Mouse (Mus musculus) c-Kit-positive CD71-negative TER-119-negative erythroid progenitor cells, embryonic 14.5 days (primary cell): ENCODE results near the gene Palld.

Experiments
- DNase-seq: peaks from one replicate; pipeline ENCODE4 v3.0.0-alpha.2; 2013; ENCODE audit warnings: low read depth

The Palld gene

DNA sequence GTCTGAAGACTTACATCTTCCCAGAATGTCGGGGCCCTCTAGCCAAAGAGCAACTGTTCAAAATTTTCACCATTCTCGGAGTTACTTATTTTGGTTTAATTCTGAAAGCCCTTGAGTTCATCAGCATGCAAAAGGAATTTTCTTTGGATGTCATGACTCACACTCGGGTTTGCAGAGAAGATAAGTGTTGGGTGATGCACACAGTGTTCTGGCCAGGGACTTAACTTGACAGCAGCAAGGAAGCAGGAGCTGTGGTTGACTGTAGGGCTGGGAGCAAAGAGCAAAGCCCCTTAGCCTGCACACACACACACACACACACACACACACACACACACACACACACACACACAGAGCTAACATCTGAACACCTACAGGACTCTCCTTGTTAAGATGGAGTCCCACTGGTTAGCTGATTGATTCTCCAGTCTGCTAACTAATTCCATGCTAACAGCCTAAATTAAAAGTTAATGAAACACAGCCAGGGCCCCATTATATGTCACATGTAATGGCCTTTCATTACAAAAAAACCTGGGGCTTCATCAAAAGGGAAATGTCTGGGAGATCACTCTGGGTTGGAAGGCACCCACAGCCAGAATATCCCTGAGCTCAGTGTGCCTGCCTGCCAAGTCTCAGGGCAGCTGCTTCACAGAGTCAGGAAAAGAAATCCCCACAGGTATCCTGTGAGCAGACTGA is 273.4 kb downstream of the Palld start:
- DNase-seq: no peak

- no peak for DNase-seq
Measured at GRCm38 (mm10) chr8:61626246-61626952, 276.1 kb downstream of the Palld start.

GRCm38 (mm10) chr8:61625656-61626210 is 276.8 kb downstream of the Palld start:
- DNase-seq: no peak

GRCm38 (mm10) chr8:61623485-61624417 is 278.7 kb downstream of the Palld start:
- DNase-seq: no peak

DNA sequence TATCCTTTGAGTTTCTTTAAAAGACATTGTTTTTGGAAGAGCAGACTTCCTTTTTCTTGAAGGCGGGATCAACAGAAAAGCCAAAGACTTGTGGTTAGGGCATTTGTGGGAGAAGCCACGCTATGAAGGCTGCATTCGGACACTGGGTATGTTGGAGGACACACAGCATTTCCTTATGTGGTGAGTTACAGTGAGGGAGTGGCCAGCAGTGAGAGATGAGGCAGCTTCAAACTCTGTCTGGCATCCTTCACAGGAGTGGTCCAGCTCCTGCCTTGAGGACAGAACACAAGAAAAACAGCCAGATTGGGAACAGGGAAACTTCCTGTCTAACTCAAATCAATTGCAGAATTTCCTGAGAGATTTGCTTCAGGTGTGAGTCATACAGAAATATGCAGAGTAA is 281.2 kb downstream of the Palld start:
- DNase-seq: peak; percentile 6

- DNase-seq: no peak
Measured at GRCm38 (mm10) chr8:61617651-61618050, 284.8 kb downstream of the Palld start.

DNA sequence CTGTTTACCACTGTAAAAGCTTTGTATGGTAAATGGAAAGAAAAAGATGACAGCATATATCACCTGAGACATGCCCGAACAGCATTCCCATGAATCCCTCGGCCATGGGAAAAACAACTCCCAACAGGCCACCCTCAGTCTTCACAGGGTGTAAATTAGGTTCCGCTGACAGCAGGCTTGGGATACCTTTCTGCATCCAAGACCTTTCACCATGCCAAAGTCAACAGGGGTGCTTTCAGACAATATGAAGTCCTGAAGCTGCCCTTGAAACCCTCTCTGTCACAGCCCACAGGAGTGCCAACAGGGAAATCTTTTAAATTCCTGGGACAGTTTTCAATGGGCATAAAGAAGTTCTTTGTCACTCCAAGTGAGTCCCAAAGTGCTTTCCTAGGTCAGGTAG is 285.4 kb downstream of the Palld start:
- no peak for DNase-seq

GRCm38 (mm10) chr8:61615711-61616697 is 286.5 kb downstream of the Palld start:
- DNase-seq: peak; percentile 13

DNA sequence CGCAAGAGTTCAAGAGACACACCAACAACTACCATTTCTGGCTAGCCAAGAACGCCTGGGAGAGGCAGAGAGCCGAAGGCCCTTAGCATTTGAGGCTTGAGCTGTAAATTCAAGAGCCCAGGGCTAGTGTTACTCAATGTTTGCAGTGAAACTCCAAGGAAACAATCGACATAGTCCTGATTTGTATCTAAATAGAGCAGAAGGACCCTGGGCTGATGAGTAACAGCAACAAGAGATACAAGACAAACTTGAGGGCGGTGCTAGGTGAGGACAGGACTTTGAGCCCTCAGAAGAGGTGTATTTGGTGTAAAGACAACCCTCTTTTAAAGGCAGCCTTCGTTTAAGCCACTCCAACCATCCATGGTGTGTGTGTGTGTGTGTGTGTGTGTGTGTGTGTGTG is 290.7 kb downstream of the Palld start:
- DNase-seq: no peak

GRCm38 (mm10) chr8:61611077-61611476 is 291.4 kb downstream of the Palld start:
- DNase-seq: no peak

DNA sequence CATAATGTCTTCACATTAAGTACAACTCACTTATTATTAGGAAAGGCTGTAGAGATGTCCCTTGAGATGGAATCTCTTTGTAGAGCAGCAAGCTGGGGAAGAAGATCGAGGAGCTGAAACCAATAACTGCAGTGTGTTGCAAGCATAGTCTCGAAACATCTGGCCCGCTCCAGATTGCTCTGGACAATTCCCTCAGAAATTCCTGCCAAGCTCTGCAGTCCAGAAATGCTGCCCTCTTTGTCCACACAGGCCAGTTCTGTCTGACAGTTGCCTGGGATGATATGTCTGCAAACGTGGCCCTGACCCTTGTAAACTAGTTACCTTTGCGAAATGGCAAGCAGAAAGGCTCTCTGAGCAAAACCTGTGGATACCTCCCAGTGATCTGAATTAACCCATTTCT is 291.9 kb downstream of the Palld start:
- DNase-seq: no peak

DNA sequence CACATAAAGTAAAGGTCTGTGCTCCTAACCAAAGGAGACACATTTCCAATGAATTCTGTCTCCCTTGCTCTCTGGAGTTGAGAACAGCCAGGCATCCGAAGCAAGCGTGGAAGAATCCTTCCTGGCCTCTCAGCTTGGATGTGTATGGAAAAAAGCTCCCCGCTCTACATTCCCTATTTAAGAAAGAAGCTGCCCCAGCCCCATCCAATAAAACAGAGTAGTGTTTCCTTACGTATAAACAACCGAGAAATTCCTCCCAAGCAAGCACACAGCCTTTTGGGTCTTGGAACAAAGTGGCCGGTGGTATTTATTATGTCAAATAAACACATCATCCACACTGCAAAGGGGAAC is 295.1 kb downstream of the Palld start:
- no peak for DNase-seq

- no peak for DNase-seq
Measured at GRCm38 (mm10) chr8:61606795-61607462, 295.6 kb downstream of the Palld start.

DNA sequence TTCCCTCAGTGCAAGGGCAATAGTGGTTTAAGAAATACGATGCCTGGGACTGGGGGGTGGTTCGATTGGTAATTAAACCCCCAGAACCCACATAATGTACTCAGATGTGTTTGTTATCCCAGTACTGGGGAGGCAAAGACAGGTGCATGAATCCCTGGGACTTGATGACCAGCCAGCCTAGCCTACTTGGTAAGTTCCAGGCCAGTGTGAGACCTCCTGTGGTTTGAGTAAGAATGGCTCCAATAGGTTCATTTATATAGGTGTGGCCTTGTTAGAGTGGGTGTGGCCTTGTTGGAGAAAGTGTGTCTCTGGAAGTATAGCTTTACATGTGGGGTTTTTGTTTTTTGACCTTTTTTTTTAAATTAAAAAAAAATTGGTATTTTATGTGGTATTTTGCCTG is 297.6 kb downstream of the Palld start:
- no peak for DNase-seq

DNA sequence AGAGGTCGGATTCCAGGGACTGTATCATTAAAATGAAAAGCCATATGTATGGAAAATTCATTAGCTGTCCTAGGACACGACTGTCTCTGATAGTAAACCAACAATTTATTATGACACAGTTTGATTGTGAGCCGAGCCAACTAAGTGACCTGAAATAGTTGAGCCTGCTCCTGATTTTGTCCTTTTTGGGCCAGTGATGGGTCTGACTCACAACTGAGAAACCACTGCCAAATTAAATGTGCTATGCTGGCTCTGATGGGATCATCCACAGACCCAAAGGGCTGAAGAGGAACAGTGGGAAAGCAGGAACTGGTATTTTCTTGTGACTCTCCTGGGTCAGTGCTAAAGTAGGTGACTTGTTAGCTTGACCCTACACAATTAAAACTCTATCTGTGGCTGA is 305.6 kb downstream of the Palld start:
- no peak for DNase-seq

DNA sequence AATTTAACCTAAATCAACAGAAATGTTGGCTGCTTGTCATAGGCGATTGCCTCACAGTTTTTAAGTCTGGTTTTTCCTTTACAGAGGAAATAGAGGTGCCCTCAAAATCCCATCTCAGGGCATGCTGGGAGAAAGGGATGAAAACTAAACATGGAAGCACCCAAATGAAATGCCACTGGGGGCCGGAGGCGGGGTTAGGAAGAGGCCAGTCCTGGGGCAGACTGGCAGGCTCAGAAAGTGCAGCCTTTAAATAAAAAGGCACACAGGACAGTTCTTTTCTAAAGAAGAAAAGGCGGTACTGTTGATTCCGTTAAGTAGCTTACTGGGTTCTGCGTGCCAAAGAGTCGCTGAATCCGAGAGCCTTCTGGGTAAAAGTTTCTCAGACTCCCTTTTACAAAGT is 311.0 kb downstream of the Palld start:
- no peak for DNase-seq

DNA sequence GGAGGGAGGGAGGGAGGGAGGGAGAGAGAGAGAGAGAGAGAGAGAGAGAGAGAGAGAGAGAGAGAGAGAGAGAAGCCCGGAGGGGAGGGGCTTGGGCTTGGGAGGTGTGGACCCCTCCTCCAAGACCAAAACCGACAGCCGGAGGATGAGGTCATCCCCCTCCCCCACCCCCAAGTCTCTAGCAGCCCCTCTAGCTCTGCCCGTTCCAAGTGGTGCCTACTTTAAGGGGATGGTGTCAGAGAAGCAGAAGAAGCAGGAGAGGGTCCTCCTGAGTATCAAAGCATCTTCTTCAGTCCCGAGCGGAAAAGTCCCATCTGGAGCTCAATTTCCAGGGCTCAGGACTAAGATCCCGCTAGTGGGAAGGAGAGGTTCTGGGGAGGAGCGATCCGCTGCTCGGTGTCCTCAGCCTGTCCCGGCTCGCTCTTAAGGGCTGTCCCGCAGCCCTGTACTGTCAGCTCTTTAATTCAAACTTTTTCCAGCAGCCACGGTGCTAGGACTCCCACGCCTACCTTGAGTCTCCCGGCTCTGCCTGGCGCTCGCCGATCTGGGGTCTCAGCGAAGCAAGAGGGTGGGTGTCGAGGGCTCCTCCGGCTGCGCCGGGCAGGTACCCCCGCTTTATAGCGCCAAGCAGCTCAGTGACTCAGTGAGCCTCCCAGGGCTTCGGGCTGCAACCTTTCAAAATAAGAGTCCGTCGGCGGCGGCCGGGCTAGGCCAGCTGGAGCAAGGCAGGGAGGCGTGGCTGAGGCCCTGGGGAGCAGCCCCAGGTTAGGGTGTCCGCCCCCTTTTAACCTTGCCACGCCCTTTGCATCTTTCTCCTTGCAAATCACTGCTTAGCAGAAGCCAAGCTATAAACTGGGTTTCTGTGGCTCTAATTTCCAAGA is 311.7 kb downstream of the Palld start:
- DNase-seq: peak; percentile 64

DNA sequence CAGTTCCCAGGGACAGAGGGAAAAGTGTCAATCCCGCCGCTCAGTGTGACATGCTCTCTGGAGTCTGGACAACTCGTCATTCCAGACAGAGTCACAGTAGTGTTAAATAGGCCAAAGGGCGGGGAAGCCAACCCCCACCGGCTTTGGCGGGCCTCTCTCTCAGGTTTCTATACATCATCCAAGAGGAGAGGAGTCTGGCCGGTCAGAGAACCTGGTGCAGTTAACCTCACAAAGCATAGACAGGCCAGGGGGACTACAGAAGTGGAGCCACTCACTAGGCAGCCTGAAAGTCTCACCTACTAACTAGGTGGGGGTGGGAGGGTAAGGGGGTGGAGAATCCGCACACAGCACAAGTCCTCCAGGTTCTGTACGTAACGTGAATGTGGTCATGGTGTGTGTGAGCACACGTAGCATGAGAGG is 312.5 kb downstream of the Palld start:
- no peak for DNase-seq

DNA sequence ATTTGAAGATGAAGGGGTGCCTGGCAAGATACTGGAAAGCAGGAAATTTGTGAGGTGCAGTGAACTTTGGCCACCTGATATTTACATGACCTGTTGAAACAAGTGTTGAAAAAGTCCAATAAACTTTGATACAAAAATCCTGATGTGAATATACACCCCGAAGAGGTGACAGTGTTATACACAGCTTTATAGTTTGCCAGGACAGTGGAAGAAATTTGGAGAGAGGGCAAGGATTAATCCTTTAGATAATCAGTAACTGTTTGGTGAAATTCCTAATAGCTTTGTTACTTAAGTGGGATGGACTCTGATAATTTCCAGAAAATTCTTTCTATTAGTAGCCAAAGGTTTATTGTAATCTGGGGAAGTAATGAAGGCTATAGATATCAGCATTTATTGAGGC is 314.2 kb downstream of the Palld start:
- DNase-seq: no peak

GRCm38 (mm10) chr8:61587731-61588130 is 314.8 kb downstream of the Palld start:
- DNase-seq: no peak
